Mouse (Mus musculus) stomach, embryonic 14.5 days (tissue): Measurements from ENCODE around the gene Rbl2. TPM values are rescaled to one million over a fixed set of nuclear protein-coding genes. Genes with fewer than 3 reads are reported as not detected.

Source experiments
- ATAC-seq: fragments of 200-750 bp; cut with Nextera tagmentation; 2 replicates; pipeline ENCODE4 v1.8.0; 2017; ENCODE audit warnings: low read depth, moderate TSS enrichment; ENCODE audit not compliant: insufficient number of reproducible peaks, insufficient read depth, low FRiP score
- H3K27ac ChIP-seq: fragments of 300-500 bp; sonication (generic); 2 replicates; pipeline ENCODE4 v1.5.1; 2014; ENCODE audit warnings: mild to moderate bottlenecking, low read length, moderate library complexity, mixed read lengths
- H3K27me3 ChIP-seq: fragments of 300-500 bp; sonication (generic); 2 replicates; pipeline ENCODE4 v1.6.1; 2014; ENCODE audit warnings: low read length, control low read depth, mixed read lengths; ENCODE audit not compliant: control insufficient read depth, insufficient read depth
- H3K36me3 ChIP-seq: fragments of 300-500 bp; sonication (generic); 2 replicates; pipeline ENCODE4 v1.6.1; 2014; ENCODE audit warnings: mild to moderate bottlenecking, control low read depth, low read length, moderate library complexity, mixed read lengths; ENCODE audit not compliant: control insufficient read depth, insufficient read depth
- H3K4me1 ChIP-seq: fragments of 300-500 bp; sonication (generic); 2 replicates; pipeline ENCODE4 v1.6.1; 2014; ENCODE audit warnings: low read length, control low read depth, mixed read lengths; ENCODE audit not compliant: control insufficient read depth, insufficient read depth
- H3K4me2 ChIP-seq: fragments of 300-500 bp; sonication (generic); replicated peaks from 2 replicates; pipeline ENCODE4 v1.6.1; 2014; ENCODE audit warnings: low read depth, low read length, control low read depth
- H3K4me3 ChIP-seq: fragments of 300-500 bp; sonication (generic); 2 replicates; pipeline ENCODE4 v1.5.1; 2014; ENCODE audit warnings: low read depth, low read length, control low read depth
- H3K9ac ChIP-seq: fragments of 300-500 bp; sonication (generic); replicated peaks from 2 replicates; pipeline ENCODE4 v1.6.1; 2014; ENCODE audit warnings: low read depth, mild to moderate bottlenecking, control low read depth, low read length, moderate library complexity, mixed read lengths
- H3K9me3 ChIP-seq: fragments of 300-500 bp; sonication (generic); 2 replicates; pipeline ENCODE4 v1.6.1; 2016; ENCODE audit warnings: low read depth, low read length, control low read depth; ENCODE audit not compliant: control insufficient read depth
- WGBS: fragments of 180-500 bp; shearing (Covaris S2); extraction: QIAGEN DNeasy Blood & Tissue Kit; methylation state at CpG from one replicate; pipeline ENCODE4 v1.1.7; 2014; 5-methylcytosine and 5-hydroxymethylcytosine counted together
- polyA plus RNA-seq: library from polyadenylated mRNA; unstranded; fragments of >200 nt; fragmentation: Nextera tagmentation; extraction: Ambion mirVana; gene quantifications from 2 replicates; pipeline ENCODE4 v1.2.1, GENCODE M21; 2014

Gene Rbl2
- polyA plus RNA-seq, result 21.0 and 23.2 TPM in 2 replicates

- ATAC-seq, result peak; percentile 97
These were observed at the start of gene Rbl2 for GRCm38 (mm10) chr8:91069834-91070233. Gene Rbl2 (plus strand): TSS chr8:91070057.

GRCm38 (mm10) chr8:91034417-91034816 lies 35.4 kb upstream of the Rbl2 start:
- Histone ChIP-seq H3K4me1 (no peaks in the 10 kb centered on the region), H3K4me3 (no peak overlapping the region), H3K9me3 (no peaks in the 10 kb centered on the region), H3K9ac (no peak overlapping the region), H3K36me3 (peaks cover 80% of the 10 kb centered on the region), H3K27me3 (no peaks in the 10 kb centered on the region), H3K4me2 (no peak overlapping the region), H3K27ac (no peak overlapping the region)
- WGBS, result 83% methylated on average over 6 of the region's 6 CpGs
- no peak for ATAC-seq

More at GRCm38 (mm10) chr8:91069834-91070233, at the start of gene Rbl2:
- Histone ChIP-seq H3K27ac (peak within 1 kb of the TSS; percentile 77), H3K9me3 (no peaks in the 10 kb centered on the region), H3K27me3 (no peaks in the 10 kb centered on the region), H3K36me3 (no peaks in the 10 kb centered on the region), H3K9ac (peak within 1 kb of the TSS; percentile 71), H3K4me1 (peaks cover 7% of the 10 kb centered on the region), H3K4me2 (peak within 1 kb of the TSS; percentile 49), H3K4me3 (peak within 1 kb of the TSS; percentile 94)
- under 1% methylated on average over 24 of the region's 25 CpGs for WGBS

- 76% methylated on average over 6 of the region's 6 CpGs for WGBS
- Histone ChIP-seq H3K9ac (no peak overlapping the region), H3K4me3 (no peak overlapping the region), H3K4me1 (no peaks in the 10 kb centered on the region), H3K27ac (no peak overlapping the region), H3K9me3 (no peaks in the 10 kb centered on the region), H3K4me2 (no peak overlapping the region), H3K36me3 (peaks cover 79% of the 10 kb centered on the region), H3K27me3 (no peaks in the 10 kb centered on the region)
- ATAC-seq, result no peak
These were observed 33.0 kb upstream of the Rbl2 start for GRCm38 (mm10) chr8:91036905-91037304.

- Histone ChIP-seq H3K36me3 (peaks cover 80% of the 10 kb centered on the region), H3K27me3 (no peaks in the 10 kb centered on the region), H3K9me3 (no peaks in the 10 kb centered on the region), H3K27ac (no peak overlapping the region), H3K4me2 (no peak overlapping the region), H3K9ac (no peak overlapping the region), H3K4me1 (no peaks in the 10 kb centered on the region), H3K4me3 (no peak overlapping the region)
- WGBS, result 83% methylated on average over 1 of the region's 1 CpGs
- no peak for ATAC-seq
These were observed 31.2 kb upstream of the Rbl2 start for GRCm38 (mm10) chr8:91038637-91039036.

GRCm38 (mm10) chr8:91046370-91046769 lies 23.5 kb upstream of the Rbl2 start:
- Histone ChIP-seq H3K27ac (no peak overlapping the region), H3K4me2 (no peak overlapping the region), H3K9ac (no peak overlapping the region), H3K36me3 (peaks cover 42% of the 10 kb centered on the region), H3K4me1 (no peaks in the 10 kb centered on the region; the same call in 1 of the 2 replicates), H3K9me3 (no peaks in the 10 kb centered on the region), H3K4me3 (no peak overlapping the region), H3K27me3 (no peaks in the 10 kb centered on the region)
- no peak for ATAC-seq
- 55% methylated on average over 4 of the region's 4 CpGs for WGBS

GRCm38 (mm10) chr8:91051037-91051436 lies 18.8 kb upstream of the Rbl2 start:
- Histone ChIP-seq H3K36me3 (peaks cover 39% of the 10 kb centered on the region), H3K9ac (no peak overlapping the region), H3K27me3 (no peaks in the 10 kb centered on the region), H3K4me3 (no peak overlapping the region), H3K4me1 (no peaks in the 10 kb centered on the region; the same call in 1 of the 2 replicates), H3K27ac (no peak overlapping the region), H3K4me2 (no peak overlapping the region), H3K9me3 (no peaks in the 10 kb centered on the region)
- WGBS, result 35% methylated on average over 8 of the region's 8 CpGs
- no peak for ATAC-seq

- H3K36me3 ChIP-seq, result peaks cover 36% of the 10 kb centered on the region
- 80% methylated on average over 4 of the region's 4 CpGs for WGBS
- no peak for ATAC-seq
These were observed 15.4 kb upstream of the Rbl2 start for GRCm38 (mm10) chr8:91054418-91054817.

GRCm38 (mm10) chr8:91056848-91057247 lies 13.0 kb upstream of the Rbl2 start:
- Histone ChIP-seq H3K27me3 (no peaks in the 10 kb centered on the region), H3K4me1 (no peaks in the 10 kb centered on the region), H3K4me3 (no peak overlapping the region), H3K9me3 (no peaks in the 10 kb centered on the region), H3K9ac (no peak overlapping the region), H3K4me2 (no peak overlapping the region), H3K36me3 (peaks cover 18% of the 10 kb centered on the region), H3K27ac (no peak overlapping the region)
- WGBS, result 33% methylated on average over 3 of the region's 3 CpGs
- ATAC-seq, result no peak

More at GRCm38 (mm10) chr8:91054418-91054817, 15.4 kb upstream of the Rbl2 start:
- H3K9me3 ChIP-seq, result no peaks in the 10 kb centered on the region
- no peak overlapping the region for H3K9ac ChIP-seq
- no peaks in the 10 kb centered on the region for H3K27me3 ChIP-seq
- no peak overlapping the region for H3K27ac ChIP-seq
- no peak overlapping the region for H3K4me3 ChIP-seq
- no peak overlapping the region for H3K4me2 ChIP-seq
- no peaks in the 10 kb centered on the region; the same call in 1 of the 2 replicates for H3K4me1 ChIP-seq

GRCm38 (mm10) chr8:91059086-91059578 lies 10.7 kb upstream of the Rbl2 start:
- Histone ChIP-seq H3K27ac (no peak overlapping the region), H3K9me3 (no peaks in the 10 kb centered on the region), H3K36me3 (peaks cover 6% of the 10 kb centered on the region; the same call in 1 of the 2 replicates), H3K9ac (no peak overlapping the region), H3K4me1 (no peaks in the 10 kb centered on the region), H3K4me3 (no peak overlapping the region), H3K27me3 (no peaks in the 10 kb centered on the region), H3K4me2 (no peak overlapping the region)
- ATAC-seq, result no peak
